ENCODE assay signal across 9 mouse cellular contexts in the genomic region with DNA sequence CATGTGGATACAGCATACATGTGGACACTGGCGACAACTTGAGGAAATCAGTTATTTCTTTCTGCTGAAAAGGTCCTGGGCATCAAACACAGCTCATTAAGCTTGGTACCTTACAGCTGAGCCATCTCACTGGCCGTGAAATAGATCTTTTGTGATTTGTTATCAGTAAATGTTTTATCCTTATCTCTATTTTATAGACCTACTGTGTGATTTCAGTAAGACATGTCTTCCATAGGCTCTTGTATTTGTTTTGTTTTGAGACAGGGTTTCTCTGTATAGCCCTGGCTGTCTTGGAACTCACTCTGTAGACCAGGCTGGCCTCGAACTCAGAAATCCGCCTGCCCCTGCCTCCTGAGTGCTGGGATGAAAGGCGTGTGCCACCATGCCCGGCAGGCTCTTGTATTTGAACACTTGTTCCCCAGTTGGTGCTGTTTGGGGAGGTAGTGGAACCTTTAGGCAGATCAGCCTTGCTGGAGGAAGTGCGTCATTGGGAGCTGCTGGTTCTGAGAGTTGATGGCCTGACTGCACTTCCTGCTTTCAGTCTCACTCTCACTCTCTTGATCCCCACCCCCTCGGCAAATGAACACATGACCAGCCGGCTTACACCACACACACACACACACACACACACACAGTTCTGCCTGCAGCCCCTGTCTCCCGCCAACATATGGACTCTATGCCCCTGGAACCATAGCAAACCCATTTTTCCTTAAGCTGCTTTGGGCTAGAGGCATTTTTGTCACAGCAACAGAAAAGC. TPM values are rescaled to one million over a fixed set of nuclear protein-coding genes. Genes with fewer than 3 reads are reported as not detected.
DNase-seq lines count a peak whose midpoint lies in the region; ATAC-seq and TF ChIP-seq lines count a peak whose summit lies in the region.
"Had no signal": no experiment of that assay in that cellular context is flagged by ENCODE, and none has a peak within 500 bp of the region (broad histone marks: within the 10 kb centered on the region; RNA-seq: fewer than 3 reads in every experiment).

No protein-coding gene starts in this region.

- DNase-seq in adrenal gland, postnatal 10 days = peak; percentile 37
- no peak for DNase-seq in adrenal gland, postnatal 25 days
- DNase-seq in T-cell, adult 2 months (ENCODE audit: low spot score) = peak; percentile 92
- DNase-seq in heart, adult 18-20 months = peak; percentile 63 to 79
- DNase-seq in retina, postnatal 1 day = peak; percentile 79
- no peak for DNase-seq in left cerebral cortex, postnatal 36 days (ENCODE audit: low spot score in 2 of 2)

- no peak overlapping the region for H3K9ac ChIP-seq in intestine, postnatal 0 days (ENCODE audit: low read depth, low read length)
- H3K9ac ChIP-seq in lung, embryonic 15.5 days = no peak overlapping the region

- no peaks in the 10 kb centered on the region for H3K27me3 ChIP-seq in intestine, postnatal 0 days (replicated peaks; ENCODE audit: control insufficient read depth, insufficient read depth, low read length)
- H3K27me3 ChIP-seq in lung, embryonic 15.5 days = no peaks in the 10 kb centered on the region

- H3K4me1 ChIP-seq in intestine, postnatal 0 days (replicated peaks; ENCODE audit: control insufficient read depth, insufficient read depth, low read length) = no peaks in the 10 kb centered on the region
- 0 out of 2 replicates have a peak, but pooled peaks cover 3% of the 10 kb centered on the region for H3K4me1 ChIP-seq in lung, embryonic 15.5 days

- peak overlapping the region; percentile 55 for H3K4me2 ChIP-seq in intestine, postnatal 0 days (replicated peaks; ENCODE audit: low read depth)
- peak overlapping the region; percentile 72 for H3K4me2 ChIP-seq in lung, embryonic 15.5 days

- no peak overlapping the region for H3K27ac ChIP-seq in intestine, postnatal 0 days (ENCODE audit: low read depth, low read length)
- H3K27ac ChIP-seq in lung, embryonic 15.5 days = 0 out of 2 replicates have a peak overlapping the region, but pooled peaks have one; percentile 15

- H3K36me3 ChIP-seq in intestine, postnatal 0 days (ENCODE audit: control insufficient read depth, insufficient read depth) = no peaks in the 10 kb centered on the region
- H3K36me3 ChIP-seq in lung, embryonic 15.5 days = no peaks in the 10 kb centered on the region

- 50% methylated on average over 10 of the region's 10 CpGs for WGBS in intestine, postnatal 0 days
- 43% methylated on average over 10 of the region's 10 CpGs for WGBS in lung, embryonic 15.5 days

- H3K4me3 ChIP-seq in intestine, postnatal 0 days (ENCODE audit: low read depth, low read length) = peak overlapping the region; percentile 22
- H3K4me3 ChIP-seq in lung, embryonic 15.5 days = peak overlapping the region; percentile 44
- H3K4me3 ChIP-seq: myocyte had no signal

- no peaks in the 10 kb centered on the region for H3K9me3 ChIP-seq in intestine, postnatal 0 days (ENCODE audit: control insufficient read depth)
- no peaks in the 10 kb centered on the region for H3K9me3 ChIP-seq in lung, embryonic 15.5 days

- ATAC-seq in intestine, postnatal 0 days = peak; percentile 48
- peak; percentile 74; the same call in 1 of the 2 replicates for ATAC-seq in lung, embryonic 15.5 days (ENCODE audit: borderline replicate concordance, extremely low read depth, low FRiP score, low TSS enrichment)

- no peak for TF ChIP-seq CTCF in intestine, postnatal 0 days (IDR thresholded peaks at IDR 0.05; ENCODE audit: low read depth)

- intact Hi-C loops in left cerebral cortex, postnatal 36 days (cut with DNase I) = loop anchor here (2.0 to 5.0 kb wide), 2 partner anchors 71 to 315 kb away; no protein-coding TSS in a partner anchor

RNA-seq across cellular contexts. Expression of a gene that starts 12.5 kb away (rescaled TPM):
- total RNA-seq in adrenal gland, postnatal 10 days (2021) = 100 to 1,000 TPM; 805 to 857 TPM
- 598 and 671 TPM in 2 replicates for total RNA-seq in adrenal gland, postnatal 25 days (2021)
- 100 to 1,000 TPM; 394 to 434 TPM for total RNA-seq in heart, adult 18-20 months (2021)
- polyA plus RNA-seq in intestine, postnatal 0 days (2015; fragmentation: Nextera tagmentation; extraction: Ambion mirVana) = 435 and 447 TPM in 2 replicates
- 699 and 713 TPM in 2 replicates for polyA plus RNA-seq in lung, embryonic 15.5 days (2015; fragmentation: Nextera tagmentation; extraction: Ambion mirVana)
- total RNA-seq in left cerebral cortex, postnatal 36 days (2021) = 100 to 1,000 TPM; 215 to 226 TPM

RNA-seq across cellular contexts. Expression of a gene that starts 29.5 kb away (rescaled TPM):
- total RNA-seq in adrenal gland, postnatal 10 days (2021) = 10 to 100 TPM; 42.3 to 42.7 TPM
- total RNA-seq in adrenal gland, postnatal 25 days (2021) = 48.6 and 53.0 TPM in 2 replicates
- 10 to 100 TPM; 18.9 to 20.0 TPM for total RNA-seq in heart, adult 18-20 months (2021)
- polyA plus RNA-seq in intestine, postnatal 0 days (2015; fragmentation: Nextera tagmentation; extraction: Ambion mirVana) = 4.0 and 4.2 TPM in 2 replicates
- polyA plus RNA-seq in lung, embryonic 15.5 days (2015; fragmentation: Nextera tagmentation; extraction: Ambion mirVana) = 5.4 and 5.7 TPM in 2 replicates
- total RNA-seq in left cerebral cortex, postnatal 36 days (2021) = 10 to 100 TPM; 61.2 to 62.1 TPM

RNA-seq across cellular contexts. Expression of a gene that starts 38.3 kb away (rescaled TPM):
- total RNA-seq in adrenal gland, postnatal 10 days (2021) = 10 to 100 TPM in 1 of 2 experiments, 1 to 10 TPM in 1; 5.3 to 12.0 TPM
- total RNA-seq in adrenal gland, postnatal 25 days (2021) = 16.9 and 17.6 TPM in 2 replicates
- total RNA-seq in heart, adult 18-20 months (2021) = 10 to 100 TPM; 13.2 to 13.7 TPM
- 0.38 and 0.56 TPM in 2 replicates for polyA plus RNA-seq in intestine, postnatal 0 days (2015; fragmentation: Nextera tagmentation; extraction: Ambion mirVana)
- polyA plus RNA-seq in lung, embryonic 15.5 days (2015; fragmentation: Nextera tagmentation; extraction: Ambion mirVana) = 0.54 and 1.1 TPM in 2 replicates
- 1 to 10 TPM; 2.5 to 3.0 TPM for total RNA-seq in left cerebral cortex, postnatal 36 days (2021)

RNA-seq across cellular contexts. Expression of a gene that starts 38.8 kb away (rescaled TPM):
- total RNA-seq in adrenal gland, postnatal 10 days (2021) = 1 to 10 TPM; 2.5 to 4.9 TPM
- total RNA-seq in adrenal gland, postnatal 25 days (2021) = 2.3 and 3.6 TPM in 2 replicates
- 1 to 10 TPM; 2.4 to 2.8 TPM for total RNA-seq in heart, adult 18-20 months (2021)
- polyA plus RNA-seq in intestine, postnatal 0 days (2015; fragmentation: Nextera tagmentation; extraction: Ambion mirVana) = 5.0 and 5.3 TPM in 2 replicates
- 3.0 and 8.2 TPM in 2 replicates for polyA plus RNA-seq in lung, embryonic 15.5 days (2015; fragmentation: Nextera tagmentation; extraction: Ambion mirVana)
- 1 to 10 TPM; 1.3 to 3.0 TPM for total RNA-seq in left cerebral cortex, postnatal 36 days (2021)

Comparison
In these comparisons a context has a peak if more than half of its experiments do, and no peak if none do; other contexts are left out.
1. DNase-seq: peak in adrenal gland, postnatal 10 days (single experiment), T-cell, adult 2 months (single experiment), heart, adult 18-20 months (2 of 2) and retina, postnatal 1 day (single experiment); none in adrenal gland, postnatal 25 days (single experiment) and left cerebral cortex, postnatal 36 days (0 of 2).